Mouse (Mus musculus) cerebellum, adult 11-12 months (tissue): Measurements from ENCODE around the gene Ndc1.
"Not testable (repeated sequence)": the region's sequence is repeated elsewhere in the genome, so short reads cannot be mapped to it uniquely, and the experiment has no call there.

Experiments
- DNase-seq: peaks from one replicate; pipeline ENCODE4 v3.0.0; 2022

Ndc1 gene

DNA sequence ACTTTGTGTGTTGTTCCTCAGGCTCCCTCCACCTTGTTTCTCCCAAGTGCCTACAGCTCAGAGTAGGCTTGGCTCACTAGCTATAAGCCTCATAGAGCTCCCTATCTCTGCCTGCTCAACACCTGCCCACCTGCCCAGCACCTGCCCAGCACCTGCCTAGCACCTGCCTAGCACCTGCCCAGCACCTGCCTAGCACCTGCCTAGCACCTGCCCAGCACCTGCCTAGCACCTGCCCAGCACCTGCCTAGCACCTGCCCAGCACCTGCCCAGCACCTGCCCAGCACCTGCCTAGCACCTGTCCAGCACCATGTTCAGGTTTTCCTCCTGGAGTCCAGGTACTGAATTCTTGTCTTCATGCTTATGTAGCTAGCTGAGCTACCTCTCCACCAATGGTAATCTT is 1.2 kb upstream of the Ndc1 start:
- DNase-seq = not testable (repeated sequence)

DNA sequence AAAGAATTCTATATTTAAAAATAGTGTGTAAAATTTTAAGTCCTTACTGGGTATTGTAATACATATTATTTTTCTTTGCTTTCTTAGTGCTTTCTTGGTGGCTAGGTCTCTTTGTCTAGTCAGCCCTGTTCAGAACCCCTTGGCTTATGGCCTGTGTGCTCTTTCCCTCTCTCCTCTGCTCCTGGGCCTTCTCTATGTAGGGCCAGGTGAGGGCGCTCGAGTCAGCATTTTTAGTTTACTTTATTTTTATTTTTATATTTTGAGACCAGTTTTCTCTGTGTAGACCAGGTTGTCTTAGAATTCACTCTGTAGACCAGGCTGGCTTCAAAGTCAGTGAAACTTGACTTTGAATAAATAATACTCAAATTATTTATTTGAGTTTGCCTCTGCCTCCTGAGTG is 4.7 kb downstream of the Ndc1 start:
- no peak for DNase-seq

DNA sequence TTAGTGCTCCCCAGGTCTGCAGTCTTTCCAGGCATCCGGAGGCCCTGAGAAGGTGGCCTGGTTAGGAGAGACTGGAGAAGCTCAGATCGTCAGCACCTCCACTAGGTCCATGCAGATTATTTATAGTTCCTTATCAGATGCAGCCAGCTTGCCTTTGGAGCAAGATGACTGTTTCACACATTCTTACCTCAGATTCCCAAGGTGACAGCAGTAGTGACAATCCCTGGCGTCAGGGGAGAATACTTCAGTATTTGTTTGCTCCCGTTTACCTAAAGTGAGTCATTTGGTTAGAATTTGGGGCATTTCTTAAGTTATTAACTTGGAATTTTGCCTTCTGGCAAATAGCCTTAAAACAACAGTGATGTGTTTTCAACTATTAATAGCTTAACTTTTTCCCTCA is 7.1 kb downstream of the Ndc1 start:
- DNase-seq = no peak

DNA sequence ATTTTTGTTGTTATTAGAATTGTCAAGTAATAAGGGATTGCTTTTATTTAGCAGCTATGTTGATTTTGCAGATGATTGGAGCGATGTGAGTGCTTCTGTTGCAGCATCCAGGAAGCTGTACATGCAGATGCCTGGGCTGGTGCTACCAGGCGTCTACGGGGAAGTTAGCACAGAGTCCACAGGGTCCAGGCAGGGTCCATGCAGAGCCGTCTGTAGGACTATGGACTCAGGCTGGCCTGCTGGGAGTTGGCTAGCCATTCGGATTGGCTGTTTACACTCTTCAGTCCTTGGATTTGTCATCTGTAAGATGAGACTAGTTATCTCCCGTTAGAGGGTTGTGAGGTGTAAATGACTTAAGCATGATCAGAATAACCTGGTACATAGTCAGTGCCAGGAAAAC is 11.4 kb downstream of the Ndc1 start:
- no peak for DNase-seq

DNA sequence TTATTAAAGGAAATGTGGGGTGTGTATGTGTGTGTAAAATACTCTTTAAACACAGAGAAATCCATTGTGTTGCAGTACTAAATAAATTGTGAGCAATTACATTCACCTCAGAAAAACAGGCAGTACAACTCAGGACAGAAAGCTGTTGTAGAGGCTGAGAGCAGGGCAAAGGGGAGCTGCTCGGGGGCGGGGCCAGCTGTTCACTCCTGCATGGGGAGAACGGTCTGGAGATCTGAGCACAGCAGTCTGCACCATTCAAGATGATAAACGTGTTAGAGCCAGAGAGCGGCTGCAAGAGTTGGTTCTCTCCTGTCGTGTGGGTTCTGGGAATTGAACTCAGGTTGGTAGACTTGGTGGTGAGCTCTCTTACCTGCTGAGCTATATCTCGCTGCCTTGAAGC is 13.3 kb downstream of the Ndc1 start:
- no peak for DNase-seq

DNA sequence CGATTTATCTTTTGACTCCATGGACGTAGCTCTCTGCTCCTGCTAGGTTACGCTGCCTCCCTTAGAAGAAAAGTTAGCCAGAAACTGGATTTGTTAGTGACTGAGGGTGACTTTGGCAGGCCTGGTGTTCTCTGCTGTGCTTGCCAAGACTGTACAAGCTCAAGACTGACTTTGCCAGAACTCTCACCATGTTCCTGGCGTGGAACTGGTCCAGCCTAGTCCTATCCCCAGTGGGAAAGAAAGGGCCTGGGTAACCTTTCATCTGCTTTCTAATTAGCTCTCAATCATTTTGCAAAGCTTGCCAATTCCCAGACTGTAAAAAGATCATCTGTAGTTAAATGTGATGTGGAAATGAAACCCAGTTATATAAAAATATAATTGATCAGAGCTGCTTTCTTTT is 19.5 kb downstream of the Ndc1 start:
- peak; percentile 27 for DNase-seq

DNA sequence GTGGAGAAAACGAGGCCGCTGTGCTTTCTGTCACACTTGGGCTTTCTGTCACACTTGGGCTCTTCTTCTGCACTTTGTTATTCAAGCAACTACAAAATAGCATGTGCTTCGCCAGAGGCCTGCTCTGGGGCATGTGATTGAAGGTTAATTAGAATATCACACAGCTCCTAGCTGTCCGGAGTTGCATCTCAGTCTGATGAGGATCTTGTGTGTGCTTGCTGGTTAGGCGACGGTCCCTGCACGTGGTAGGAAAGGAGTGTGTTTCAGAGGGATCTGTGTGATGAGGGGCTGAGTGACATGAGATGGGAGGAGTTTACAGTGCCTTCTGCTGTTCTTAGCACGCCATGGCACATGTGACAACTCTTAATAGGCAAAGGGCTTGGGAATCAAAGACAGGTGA is 19.9 kb downstream of the Ndc1 start:
- no peak for DNase-seq

DNA sequence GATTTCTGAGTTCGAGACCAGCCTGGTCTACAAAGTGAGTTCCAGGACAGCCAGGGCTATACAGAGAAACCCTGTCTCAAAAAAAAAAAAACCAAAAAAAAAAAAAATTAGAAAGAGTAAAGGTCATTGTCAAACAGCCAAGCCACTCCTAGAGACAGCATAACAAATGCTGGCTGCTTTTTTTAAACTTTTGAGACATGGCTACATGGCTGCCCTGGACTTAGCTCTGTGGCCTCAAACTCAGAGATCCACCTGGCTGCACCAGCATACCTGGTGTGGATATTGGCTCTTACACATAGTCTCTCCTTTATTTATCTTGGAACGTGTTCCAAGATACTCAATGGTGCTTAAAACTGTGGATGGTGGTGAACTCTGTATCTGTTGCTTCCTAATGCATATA is 20.7 kb downstream of the Ndc1 start:
- no peak for DNase-seq

DNA sequence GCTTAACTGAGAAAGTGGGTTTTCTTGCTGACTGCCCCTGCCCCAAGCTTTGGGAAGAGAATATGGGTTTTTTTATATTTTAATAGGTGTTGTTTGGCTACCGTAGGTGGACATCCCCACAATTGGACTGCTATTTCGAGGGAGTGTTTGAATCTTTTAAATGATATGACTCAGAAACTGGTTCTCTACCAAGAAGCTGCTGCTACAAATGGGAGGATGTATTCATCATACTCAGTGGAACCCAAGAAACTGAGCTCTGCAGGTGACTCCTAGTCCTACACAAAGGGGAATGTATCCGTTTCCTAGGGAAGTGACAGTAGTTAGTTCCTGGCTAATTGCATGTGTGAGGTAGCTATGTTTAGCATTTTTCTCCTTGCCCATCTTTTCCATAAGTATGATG is 21.8 kb downstream of the Ndc1 start:
- DNase-seq = no peak

DNA sequence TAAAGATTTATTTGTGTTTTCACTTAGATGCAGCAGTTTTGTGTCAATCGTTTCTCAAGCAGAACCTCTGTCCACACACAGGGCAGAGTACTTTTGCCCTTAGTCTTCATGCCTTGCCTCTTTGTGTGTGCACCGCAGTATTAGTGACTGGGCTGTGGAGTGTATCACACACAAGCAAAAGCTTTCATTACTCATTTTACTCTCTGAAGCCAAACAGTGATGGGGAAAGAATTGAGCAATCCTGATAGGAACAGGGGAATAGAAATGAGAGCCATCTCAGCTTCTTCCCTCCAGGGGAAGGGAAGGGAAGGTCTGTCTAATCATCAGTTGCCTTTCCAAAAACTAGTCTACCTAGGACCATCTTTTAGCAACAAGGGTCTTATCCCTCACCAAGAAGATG is 26.2 kb downstream of the Ndc1 start:
- DNase-seq = no peak

DNA sequence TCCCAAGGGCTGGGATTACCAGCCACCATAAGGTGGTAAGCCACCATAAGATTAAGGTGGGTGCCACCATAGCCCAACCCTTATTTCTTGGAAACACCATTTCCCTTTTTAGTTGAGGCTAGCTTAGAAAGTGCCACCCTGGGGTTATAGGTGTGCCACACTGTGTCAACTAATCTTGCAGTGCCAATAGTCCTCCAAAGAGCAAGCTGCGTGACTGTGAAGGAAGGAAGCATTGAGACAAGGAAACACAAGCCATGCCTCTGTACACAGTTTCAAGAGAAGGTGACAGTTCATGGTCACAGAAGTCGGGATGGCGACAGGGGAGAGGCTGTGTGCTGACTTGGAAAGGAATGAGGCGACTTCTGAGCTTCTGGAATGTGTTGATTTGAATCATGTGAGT is 52.6 kb downstream of the Ndc1 start:
- DNase-seq = no peak

DNA sequence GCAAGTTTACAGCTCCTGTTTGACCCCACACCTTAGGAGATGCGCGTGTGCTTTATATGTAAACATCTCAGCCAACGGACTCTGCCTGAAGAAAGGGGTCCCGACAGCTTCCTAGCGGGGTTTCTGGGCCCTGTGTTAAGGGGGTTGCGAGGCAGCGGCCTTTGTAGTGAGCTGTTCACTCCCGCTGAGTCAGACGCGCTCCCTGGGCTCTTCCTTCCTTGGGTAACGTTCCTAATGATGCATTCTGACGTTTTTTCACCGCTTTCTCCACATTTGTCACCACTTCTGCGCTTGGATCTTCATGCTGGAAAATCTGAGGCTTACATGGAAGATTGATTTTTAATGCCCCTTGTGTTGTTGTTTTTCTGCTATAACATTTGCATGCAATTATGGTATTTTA is 54.1 kb downstream of the Ndc1 start:
- DNase-seq = no peak

DNA sequence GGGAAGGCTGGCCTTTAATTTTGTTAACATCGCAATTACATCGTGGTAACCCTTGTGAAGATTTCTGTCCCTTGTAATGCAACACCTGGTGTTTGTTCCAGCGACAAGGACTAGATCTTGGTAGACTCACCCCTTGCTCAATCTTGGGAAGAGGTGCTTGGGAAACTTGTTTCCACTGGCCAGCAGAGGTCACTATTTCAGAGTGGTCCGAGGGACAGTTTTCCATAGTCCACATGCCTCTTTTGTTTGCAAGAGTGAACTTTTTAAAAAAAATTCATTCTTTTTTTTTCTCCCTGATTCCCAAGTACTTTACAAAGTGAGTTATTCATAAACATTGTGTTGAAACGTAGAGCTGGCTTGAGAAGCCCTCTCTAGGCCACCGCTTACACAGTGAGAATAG is 54.6 kb downstream of the Ndc1 start:
- DNase-seq = no peak

DNA sequence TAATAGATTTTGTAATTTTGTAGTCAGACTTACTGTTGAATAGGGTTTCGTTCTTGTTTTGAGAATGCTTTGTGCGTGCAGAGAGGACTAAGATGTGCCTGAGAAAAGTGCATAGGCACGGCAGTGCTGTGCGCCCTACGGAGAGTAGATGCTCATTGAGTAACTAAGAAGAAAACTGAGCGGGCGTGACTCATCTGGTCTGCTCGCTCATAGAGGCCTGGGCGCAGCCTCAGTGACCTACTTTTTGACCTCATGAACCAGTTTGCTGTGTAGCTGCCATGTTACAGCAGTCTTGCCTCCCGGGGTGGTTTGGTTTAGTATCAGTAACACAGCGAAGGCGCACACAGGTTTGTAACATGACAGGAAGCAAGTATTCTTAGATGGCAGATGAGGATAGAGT is 58.0 kb downstream of the Ndc1 start:
- DNase-seq = no peak

DNA sequence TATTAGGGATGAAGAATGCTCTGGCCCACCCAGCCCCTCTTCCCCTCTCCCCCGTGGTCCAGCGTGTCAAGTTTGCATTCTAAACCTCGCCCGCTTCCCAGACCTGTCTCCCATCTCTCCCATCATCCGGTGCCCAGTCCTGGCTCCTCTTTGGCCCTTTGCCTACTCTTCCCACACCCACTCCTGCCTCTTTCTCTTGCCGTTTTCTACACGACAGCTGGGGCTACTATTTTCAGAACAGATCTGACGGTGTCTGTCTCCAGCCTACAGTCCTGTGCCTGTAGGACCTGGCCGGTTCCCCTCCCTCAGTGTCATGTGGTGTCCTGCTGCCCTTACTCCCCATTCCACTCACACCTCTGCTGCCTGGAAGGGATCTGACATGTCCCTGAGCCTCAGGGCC is 59.0 kb downstream of the Ndc1 start:
- DNase-seq = no peak

DNA sequence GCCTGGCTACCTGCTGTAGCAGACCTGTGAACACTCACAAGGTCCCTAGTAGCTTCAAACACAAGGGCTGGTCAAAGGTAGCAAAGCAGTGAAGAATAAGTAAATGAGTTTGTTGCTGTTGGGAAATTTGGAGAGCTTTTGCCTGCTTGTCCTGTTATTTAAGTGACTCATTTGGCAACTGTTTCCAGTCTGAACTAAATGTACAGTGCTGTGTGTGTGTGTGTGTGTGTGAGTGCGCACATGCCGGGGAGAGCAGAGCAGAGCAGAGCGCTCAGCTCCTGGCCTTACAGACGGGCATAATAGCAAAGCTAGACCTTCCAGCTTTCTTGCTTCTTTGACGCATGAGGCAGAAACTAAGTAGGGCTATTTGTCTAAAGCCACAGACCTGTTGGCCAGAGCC is 65.1 kb downstream of the Ndc1 start:
- no peak for DNase-seq

DNA sequence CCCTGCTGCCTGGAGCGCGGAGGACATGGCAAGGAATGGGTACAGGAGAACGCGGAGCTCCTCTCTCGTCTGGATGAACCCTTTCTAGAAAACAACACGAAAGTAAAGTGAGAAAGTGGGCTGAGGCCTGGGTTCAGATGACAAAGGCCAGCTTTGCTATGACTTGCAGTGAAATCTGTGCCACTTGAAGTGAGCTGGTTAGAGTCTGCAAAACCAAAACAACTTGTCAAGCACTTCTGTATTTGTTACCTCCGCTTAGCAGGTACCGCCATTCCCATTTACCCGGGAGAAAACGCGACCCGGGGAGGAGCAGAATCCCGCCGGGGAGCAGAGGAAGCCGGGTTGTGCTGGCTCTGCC is 66.4 kb downstream of the Ndc1 start:
- DNase-seq = no peak

DNA sequence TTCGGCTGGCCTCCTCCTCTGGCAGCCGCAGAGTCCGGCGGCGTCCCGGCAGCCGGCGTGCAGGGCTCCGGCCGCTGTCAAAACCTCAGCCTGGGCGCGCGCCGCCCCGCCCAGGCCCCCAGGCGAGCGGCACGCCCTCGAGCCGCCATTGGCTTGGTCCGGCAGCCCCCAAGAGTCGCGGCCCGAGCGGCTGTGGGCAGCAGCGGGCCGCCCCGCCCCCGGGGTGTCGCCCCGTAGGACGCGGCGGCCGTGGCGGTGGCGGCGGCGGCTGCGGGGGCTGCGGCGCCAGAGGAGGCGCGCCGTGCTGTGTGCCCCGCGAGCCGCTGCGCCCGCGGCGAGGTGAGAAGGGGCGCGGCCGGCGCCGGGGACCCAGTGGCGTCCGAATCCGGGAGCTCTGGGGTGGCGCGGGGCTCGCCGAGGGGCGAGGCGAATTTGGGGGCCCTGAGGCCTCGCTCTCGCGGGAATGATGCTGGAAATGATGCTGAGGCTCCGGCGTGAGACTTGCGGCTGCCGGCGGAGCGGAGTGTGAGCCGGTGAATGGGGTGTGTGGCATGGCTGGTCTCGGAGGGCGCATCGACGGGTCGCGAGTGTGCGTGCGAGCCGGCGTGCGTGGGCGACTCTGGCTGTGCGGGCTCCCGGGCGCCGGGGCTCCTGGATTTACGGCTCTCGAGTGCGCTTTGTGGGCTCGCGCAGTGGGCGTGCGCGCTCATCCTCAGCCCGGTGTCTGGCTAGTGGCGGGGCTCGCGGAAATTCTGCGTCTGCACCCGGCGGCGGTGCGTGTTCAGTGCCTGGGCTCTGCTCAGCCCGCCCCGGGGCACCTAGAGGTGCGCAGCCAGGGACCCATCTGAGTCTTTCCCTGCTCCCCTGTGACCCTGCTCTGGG is 67.0 kb downstream of the Ndc1 start, which contains the start of gene Glis1:
TSS of gene Glis1 (plus strand) at position 236 of the 882 bp plus-strand sequence.
- DNase-seq = no peak

DNA sequence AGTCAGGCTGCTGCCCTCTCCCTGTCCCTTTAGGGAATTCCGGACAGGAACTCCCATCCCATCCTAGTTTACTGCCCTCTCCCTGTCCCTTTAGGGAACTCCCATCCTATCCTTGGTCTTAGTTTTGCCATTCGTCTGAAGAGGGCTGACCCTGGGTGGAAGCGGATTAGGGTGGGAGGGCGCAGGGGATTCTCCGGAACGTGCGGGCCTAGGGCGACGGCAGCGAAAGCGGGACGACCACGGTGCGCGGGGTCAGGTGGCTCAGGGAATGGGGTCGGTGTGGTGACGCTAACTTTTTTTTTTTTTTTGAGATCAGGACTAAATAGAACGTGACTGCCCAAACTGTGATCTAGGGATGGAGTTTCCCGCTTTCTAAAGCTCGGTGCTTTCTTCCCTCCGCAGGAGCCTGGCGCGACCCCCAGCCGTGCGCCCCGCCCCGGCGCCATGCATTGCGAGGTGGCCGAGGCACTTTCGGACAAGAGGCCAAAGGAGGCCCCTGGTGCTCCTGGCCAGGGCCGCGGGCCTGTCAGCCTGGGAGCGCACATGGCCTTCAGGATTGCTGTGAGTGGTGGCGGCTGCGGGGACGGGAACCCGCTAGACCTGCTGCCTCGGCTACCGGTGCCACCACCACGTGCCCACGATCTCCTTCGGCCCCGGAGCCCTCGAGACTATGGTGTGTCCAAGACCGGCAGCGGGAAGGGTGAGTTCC is 67.8 kb downstream of the Ndc1 start:
- no peak for DNase-seq

DNA sequence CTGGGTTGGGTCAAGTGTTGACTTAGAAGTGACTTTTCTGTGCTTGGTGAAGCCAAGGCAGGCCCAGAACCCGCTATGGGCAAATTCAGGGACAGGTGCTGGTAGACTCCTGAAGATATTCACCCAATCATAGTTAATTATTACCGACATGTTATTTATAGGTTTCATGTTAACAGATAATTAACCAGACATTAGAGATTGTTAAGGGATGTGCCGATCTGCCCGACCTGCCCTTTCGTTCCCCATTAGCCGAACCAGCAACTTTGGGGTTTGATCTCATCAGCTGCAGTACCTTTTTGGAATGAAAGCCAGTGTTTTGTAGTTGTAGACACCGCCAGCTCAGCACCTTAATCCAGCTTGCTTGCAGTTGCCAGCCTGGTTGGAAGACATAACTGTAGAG is 68.9 kb downstream of the Ndc1 start:
- no peak for DNase-seq

DNA sequence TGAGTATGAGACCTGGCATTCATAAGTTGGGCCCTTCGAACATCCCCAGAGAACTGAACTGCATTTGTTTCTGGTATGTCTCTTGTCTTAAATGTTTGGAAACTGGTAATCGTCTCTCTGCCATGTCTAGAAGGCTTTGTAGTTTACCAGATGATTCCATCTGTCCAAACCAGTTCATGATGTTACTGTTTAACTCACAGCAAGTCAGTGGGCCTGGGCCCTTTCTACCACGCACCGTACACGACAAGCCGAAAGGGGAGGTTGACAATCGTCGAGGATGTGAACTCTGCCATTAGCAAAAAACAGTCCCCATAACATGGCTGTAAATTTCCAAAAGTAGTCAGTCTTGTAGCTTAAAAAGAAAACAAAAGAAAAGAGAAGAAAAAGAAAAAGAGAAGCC is 71.2 kb downstream of the Ndc1 start:
- DNase-seq = no peak

DNA sequence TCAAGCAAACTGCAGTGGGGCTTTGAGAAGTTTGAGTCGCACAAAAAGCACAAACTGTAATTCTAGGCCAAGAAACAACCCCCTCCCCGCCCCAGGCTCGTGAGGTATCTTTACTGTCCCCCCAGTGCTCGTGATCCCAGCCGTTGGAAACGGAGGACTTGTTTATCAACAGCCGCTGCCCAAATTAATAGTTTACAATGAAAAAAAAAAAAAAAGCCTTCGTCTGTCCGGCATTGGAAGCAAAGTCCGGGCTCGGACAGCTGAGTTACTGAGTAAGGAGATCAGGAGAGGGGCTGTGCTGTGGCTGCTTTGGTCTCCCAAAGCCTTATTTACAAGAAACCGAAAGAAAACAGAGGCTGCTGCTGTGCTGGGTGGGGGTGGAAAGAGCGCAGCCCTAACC is 72.7 kb downstream of the Ndc1 start:
- no peak for DNase-seq

DNA sequence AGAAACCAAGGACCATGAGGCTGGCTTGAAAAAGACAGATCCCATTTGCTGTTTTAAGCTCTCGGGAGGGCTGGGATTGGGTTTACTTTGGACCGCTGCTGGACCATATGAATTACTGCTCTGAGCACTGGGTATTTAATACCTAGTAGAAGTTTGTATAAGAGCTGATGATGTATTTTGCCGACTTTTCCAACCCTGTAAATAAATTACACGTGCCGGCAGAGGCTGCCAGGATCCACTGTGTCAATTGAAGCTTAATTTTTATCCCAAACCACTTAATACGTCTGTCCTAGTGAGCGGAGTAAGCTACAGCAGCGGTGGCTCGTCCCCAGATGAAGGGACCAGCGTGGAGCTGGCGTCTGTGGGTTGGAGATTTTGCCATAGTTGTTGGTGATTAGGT is 74.7 kb downstream of the Ndc1 start:
- no peak for DNase-seq

DNA sequence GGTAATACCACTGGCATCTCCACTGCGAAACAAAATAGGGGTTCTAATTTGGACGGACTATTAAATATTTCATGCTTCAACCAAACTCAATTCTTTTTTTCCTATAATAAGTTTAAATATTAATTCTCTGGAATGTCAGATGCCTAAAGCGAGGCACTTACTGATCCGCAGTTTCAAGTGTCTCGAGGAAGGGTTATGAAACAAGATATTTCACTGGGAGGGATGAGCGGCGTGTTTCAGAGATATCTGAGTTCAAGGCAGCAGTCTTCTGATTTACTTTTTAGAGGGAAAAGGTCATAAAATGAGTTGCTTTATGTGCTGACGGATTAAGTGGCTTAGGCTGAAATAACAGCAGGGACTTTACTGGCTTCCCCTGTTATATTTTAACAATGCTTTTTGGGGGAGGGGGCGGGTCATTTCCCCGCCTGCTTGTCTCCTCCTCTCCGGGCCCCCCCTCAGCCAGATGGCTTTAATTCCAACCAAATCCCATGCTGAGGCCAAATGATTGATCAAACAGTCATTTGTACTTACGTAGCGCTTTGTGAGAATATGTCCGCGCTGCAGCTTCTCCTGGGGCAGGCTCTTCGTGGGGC is 75.4 kb downstream of the Ndc1 start:
- DNase-seq = no peak
